ENCODE assay signal across 15 mouse cellular contexts in the genomic region with DNA sequence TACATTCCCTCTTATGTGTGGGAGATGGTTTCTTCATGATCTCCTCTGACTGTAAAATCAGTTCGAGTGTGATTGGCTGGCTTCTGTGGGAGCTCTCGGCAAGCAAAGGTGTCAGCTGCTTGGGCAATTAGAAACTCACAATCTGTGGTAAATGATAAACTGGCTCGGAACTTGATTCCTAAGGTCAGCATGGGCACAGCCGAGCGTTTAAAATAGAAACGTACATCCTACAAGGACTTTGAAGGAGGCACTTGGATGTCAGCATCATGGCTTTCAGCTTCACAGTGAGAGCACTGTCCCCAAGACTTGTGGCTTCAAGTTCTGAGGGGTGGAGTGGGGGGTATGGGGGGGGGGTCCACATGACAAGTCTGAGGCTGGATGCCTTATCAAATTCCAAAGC.
"Had no signal": no experiment of that assay in that cellular context is flagged by ENCODE, and none has a peak within 500 bp of the region (broad histone marks: within the 10 kb centered on the region; RNA-seq: fewer than 3 reads in every experiment).

No protein-coding gene starts in this region.

- H3K4me1 ChIP-seq: limb, embryonic 10.5 days; lung, embryonic 15.5 days; midbrain, embryonic 12.5 days; stomach, embryonic 15.5 days had no signal

- H3K4me3 ChIP-seq: layer of hippocampus, adult 2 months; limb, embryonic 10.5 days; liver, embryonic 13.5 days; lung, embryonic 15.5 days; megakaryocyte, embryonic 14.5 days; midbrain, embryonic 12.5 days; neural tube, embryonic 13.5 days; stomach, embryonic 15.5 days had no signal

- DNase-seq: liver, embryonic 13.5 days; liver, postnatal 0 days; lung, postnatal 14 days; right cerebral cortex, postnatal 14 days; thymus, adult 2 months; thymus, postnatal 36 days had no signal

- H3K9ac ChIP-seq: liver, embryonic 13.5 days; liver, postnatal 0 days; lung, embryonic 15.5 days; midbrain, embryonic 12.5 days; neural tube, embryonic 13.5 days; stomach, embryonic 15.5 days had no signal

- H3K4me2 ChIP-seq: liver, embryonic 13.5 days; lung, embryonic 15.5 days; midbrain, embryonic 12.5 days; neural tube, embryonic 13.5 days; stomach, embryonic 15.5 days had no signal

- H3K27ac ChIP-seq: layer of hippocampus, adult 2 months; limb, embryonic 10.5 days; liver, embryonic 13.5 days; lung, embryonic 15.5 days; macrophage; midbrain, embryonic 12.5 days; stomach, embryonic 15.5 days had no signal

- ATAC-seq: liver, postnatal 0 days; midbrain, embryonic 16.5 days had no signal

- H3K36me3 ChIP-seq: limb, embryonic 10.5 days; liver, embryonic 13.5 days; lung, embryonic 15.5 days; midbrain, embryonic 12.5 days; neural tube, embryonic 13.5 days; stomach, embryonic 15.5 days had no signal

- H3K27me3 ChIP-seq: liver, embryonic 13.5 days; lung, embryonic 15.5 days; midbrain, embryonic 12.5 days; neural tube, embryonic 13.5 days; stomach, embryonic 15.5 days had no signal

- H3K9me3 ChIP-seq: limb, embryonic 10.5 days; liver, embryonic 13.5 days; lung, embryonic 15.5 days; midbrain, embryonic 12.5 days; neural tube, embryonic 13.5 days; stomach, embryonic 15.5 days had no signal
